Mouse (Mus musculus) ovary, adult 2 months (tissue): Measurements from ENCODE around the gene Jmjd7. TPM values are rescaled to one million over a fixed set of nuclear protein-coding genes. Genes with fewer than 3 reads are reported as not detected.

ENCODE experiments used
- polyA plus RNA-seq: library from polyadenylated mRNA; depleted of rRNA; stranded (reverse); fragments of >200 nt; gene quantifications from 2 replicates; pipeline ENCODE4 v1.2.3, GENCODE M21; 2012; rRNA removed

The Jmjd7 gene
- 10.5 and 17.7 TPM in 2 replicates for polyA plus RNA-seq

DNA sequence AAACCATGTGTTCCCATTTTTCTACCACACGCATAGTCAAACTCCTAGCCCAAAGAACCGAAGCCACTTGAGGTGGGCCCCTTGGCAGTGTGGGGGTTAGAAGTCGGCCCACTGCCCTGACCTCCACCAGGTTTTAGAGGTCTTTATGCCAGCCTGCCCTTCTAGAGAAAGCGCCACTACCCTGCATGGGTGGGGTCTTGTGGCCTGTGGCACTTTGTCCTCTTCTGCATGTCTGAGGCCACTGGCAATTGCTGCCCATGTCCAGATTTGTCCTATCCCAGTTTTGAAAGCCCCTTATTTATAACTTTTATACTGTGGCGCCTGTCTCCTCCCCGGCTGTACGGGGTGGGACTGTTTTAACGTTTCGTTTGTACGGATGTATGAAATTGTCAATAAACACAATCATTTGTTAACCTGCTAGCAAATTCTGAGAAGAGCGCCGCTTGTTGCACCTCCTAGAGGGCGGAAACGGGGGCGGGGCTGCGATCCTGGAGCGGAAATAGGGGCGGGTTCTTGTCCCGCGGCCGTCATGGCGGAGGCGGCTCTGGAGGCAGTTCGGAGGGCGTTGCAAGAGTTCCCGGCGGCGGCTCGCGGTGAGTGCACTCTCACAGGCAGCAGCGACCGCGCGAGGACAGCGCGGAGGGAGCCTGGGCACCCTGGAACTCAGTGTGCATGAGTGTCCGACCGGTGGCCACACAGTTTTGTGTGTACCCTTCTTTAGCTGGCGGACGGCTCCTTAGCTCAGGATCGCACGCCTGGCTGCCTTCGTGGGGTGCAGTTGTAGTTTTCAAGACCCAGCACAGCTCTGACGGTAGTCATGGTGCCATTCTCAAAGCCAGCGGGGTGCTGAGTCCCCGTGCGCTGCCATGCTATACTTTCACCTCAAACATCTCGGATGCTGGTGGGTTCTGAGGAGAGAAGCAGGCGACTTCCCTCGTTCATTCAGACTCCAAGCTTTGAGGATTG lies at the start of gene Jmjd7, which contains the start of gene Gm28042:
Jmjd7 (plus strand) TSS at position 500 of the 966 bp plus-strand sequence.
Gm28042 (plus strand) TSS at position 510 of the 966 bp plus-strand sequence.

DNA sequence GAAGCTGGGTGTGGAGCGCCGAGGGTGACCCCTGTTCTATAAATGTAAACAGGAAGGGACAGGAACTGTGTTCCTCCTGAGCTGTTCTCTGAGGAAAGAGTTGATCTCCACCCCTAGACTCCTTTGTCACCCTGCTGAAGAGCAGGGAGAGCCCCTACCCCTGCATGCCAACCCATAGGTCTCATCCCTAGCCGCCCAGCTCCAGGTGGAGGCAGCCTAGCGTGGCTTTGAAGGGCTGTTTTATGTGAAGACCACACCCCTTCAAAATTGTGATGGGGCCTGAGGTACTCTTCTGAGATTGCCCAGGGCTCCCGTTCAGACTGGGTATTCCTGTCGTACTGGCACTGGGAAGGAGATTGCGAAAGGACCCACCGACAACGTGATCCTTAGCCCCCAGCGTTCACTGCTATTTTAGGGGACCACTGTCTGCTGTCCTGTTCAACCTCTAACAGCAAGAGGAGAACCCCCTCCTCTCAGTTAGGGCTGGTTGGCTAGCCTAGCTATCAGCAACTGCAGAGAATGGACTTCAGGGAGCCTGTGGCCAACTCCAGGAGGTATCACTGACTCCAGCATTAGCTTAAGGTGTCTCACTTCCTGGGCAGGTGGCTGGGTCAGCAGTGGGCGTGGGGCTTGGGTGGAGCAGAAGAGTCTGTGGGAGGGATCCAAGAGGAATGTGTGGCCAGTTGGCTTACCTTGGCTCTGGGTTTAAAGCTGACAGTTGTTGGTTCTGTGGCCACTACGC lies 5.6 kb downstream of the Jmjd7 start, which contains the start of gene Pla2g4b:
Pla2g4b (plus strand) TSS at position 692 of the 742 bp plus-strand sequence.

Other genes with a start within 250 kb of the Jmjd7 start
- 53.2 and 54.5 TPM in 2 replicates for gene Rpap1, start 239.9 kb upstream of the Jmjd7 start, polyA plus RNA-seq
- 32.2 and 33.1 TPM in 2 replicates for gene Tyro3, start 229.8 kb upstream of the Jmjd7 start, polyA plus RNA-seq
- gene Mga, start 130.3 kb upstream of the Jmjd7 start, polyA plus RNA-seq, result 15.4 and 24.5 TPM in 2 replicates
- gene Mapkbp1, start 54.8 kb upstream of the Jmjd7 start, polyA plus RNA-seq, result 37.5 and 44.7 TPM in 2 replicates
- gene Gm28042, start within 50 bp of the Jmjd7 start, polyA plus RNA-seq, result 11.2 and 13.4 TPM in 2 replicates
- gene Pla2g4b, start 5.9 kb downstream of the Jmjd7 start, polyA plus RNA-seq, result 10.9 and 11.3 TPM in 2 replicates
- gene Ehd4, start 127.1 kb downstream of the Jmjd7 start, polyA plus RNA-seq, result 47.5 and 51.9 TPM in 2 replicates
- gene Pla2g4e, start 217.9 kb downstream of the Jmjd7 start, polyA plus RNA-seq, result 0.36 and 0.40 TPM in 2 replicates